Mouse (Mus musculus) heart, embryonic 14.5 days (tissue): Measurements from ENCODE around the gene Lonp2. TPM values are rescaled to one million over a fixed set of nuclear protein-coding genes. Genes with fewer than 3 reads are reported as not detected.
A peak's percentile ranks its signal among the peaks of the same experiment; 100 is the strongest.

Source experiments
- ATAC-seq: fragments of 200-750 bp; cut with Nextera tagmentation; 2 replicates; pipeline ENCODE4 v1.8.0; 2017; ENCODE audit warnings: low read depth, moderate TSS enrichment; ENCODE audit not compliant: insufficient number of reproducible peaks, insufficient read depth, low FRiP score
- H3K27ac ChIP-seq, 2 experiments: fragments of 200-500 bp in 1 of 2; fragments of 300-500 bp in 1 of 2; sonication (generic) in 1 of 2; replicated peaks in 1 of 2; 2 replicates each; pipeline ENCODE4 v1.5.1; 2012 to 2014; ENCODE audit warnings: low read depth in 2 of 2, low read length in 2 of 2, control low read depth in 1 of 2, mild to moderate bottlenecking in 1 of 2, mixed read lengths in 1 of 2; ENCODE audit not compliant: control insufficient read depth in 1 of 2, insufficient read depth in 1 of 2
- H3K27me3 ChIP-seq: fragments of 300-500 bp; sonication (generic); 2 replicates; pipeline ENCODE4 v1.6.1; 2014; ENCODE audit warnings: mild to moderate bottlenecking, low read length, control low read depth; ENCODE audit not compliant: control insufficient read depth, insufficient read depth
- H3K36me3 ChIP-seq: fragments of 300-500 bp; sonication (generic); 2 replicates; pipeline ENCODE4 v1.6.1; 2014; ENCODE audit warnings: mild to moderate bottlenecking, control low read depth, low read length, mixed read lengths; ENCODE audit not compliant: control insufficient read depth, insufficient read depth
- H3K4me1 ChIP-seq, 2 experiments: fragments of 200-500 bp in 1 of 2; fragments of 300-500 bp in 1 of 2; sonication (generic) in 1 of 2; 2 replicates each; pipeline ENCODE4 v1.6.1; 2012 to 2014; ENCODE audit warnings: low read length in 2 of 2, control low read depth in 1 of 2, mixed read lengths in 1 of 2; ENCODE audit not compliant: control insufficient read depth in 2 of 2, insufficient read depth in 2 of 2
- H3K4me2 ChIP-seq: fragments of 300-500 bp; sonication (generic); 2 replicates; pipeline ENCODE4 v1.6.1; 2014; ENCODE audit warnings: mild to moderate bottlenecking, low read length
- H3K4me3 ChIP-seq, 2 experiments: fragments of 200-500 bp in 1 of 2; fragments of 300-500 bp in 1 of 2; sonication (generic) in 1 of 2; 2 replicates each; pipeline ENCODE4 v1.5.1; 2012 to 2014; ENCODE audit warnings: low read length in 2 of 2, mild to moderate bottlenecking in 2 of 2, control low read depth in 1 of 2, low read depth in 1 of 2, moderate library complexity in 1 of 2; ENCODE audit not compliant: control insufficient read depth in 1 of 2, insufficient read depth in 1 of 2
- H3K9ac ChIP-seq: fragments of 300-500 bp; sonication (generic); 2 replicates; pipeline ENCODE4 v1.6.1; 2014; ENCODE audit warnings: mild to moderate bottlenecking, low read length
- H3K9me3 ChIP-seq: fragments of 300-500 bp; sonication (generic); 2 replicates; pipeline ENCODE4 v1.6.1; 2016; ENCODE audit warnings: low read length, control low read depth; ENCODE audit not compliant: control insufficient read depth
- WGBS: fragments of 180-500 bp; shearing (Covaris S2); extraction: QIAGEN DNeasy Blood & Tissue Kit; methylation state at CpG from one replicate; pipeline ENCODE4 v1.1.7; 2014; 5-methylcytosine and 5-hydroxymethylcytosine counted together
- polyA plus RNA-seq: library from polyadenylated mRNA; unstranded; fragments of >200 nt; fragmentation: Nextera tagmentation; extraction: Ambion mirVana; gene quantifications from 2 replicates; pipeline ENCODE4 v1.2.1, GENCODE M21; 2014

The Lonp2 gene
- polyA plus RNA-seq, 1 experiment from 2014 or later, result 58.9 TPM

GRCm38 (mm10) chr8:86599299-86599698, 24.5 kb upstream of the Lonp2 start:
- no peaks in the 10 kb centered on the region for H3K36me3 ChIP-seq
- H3K27me3 ChIP-seq, result no peaks in the 10 kb centered on the region
- H3K9ac ChIP-seq, result no peak overlapping the region
- WGBS, result 86% methylated on average over 6 of the region's 6 CpGs
- no peak for ATAC-seq
- no peak overlapping the region for H3K4me2 ChIP-seq
- H3K4me1 ChIP-seq, result no peaks in the 10 kb centered on the region
- no peaks in the 10 kb centered on the region for H3K9me3 ChIP-seq
- no peak overlapping the region for H3K4me3 ChIP-seq
- H3K27ac ChIP-seq, result no peak overlapping the region

- H3K9ac ChIP-seq, result no peak overlapping the region
- no peak overlapping the region for H3K4me3 ChIP-seq
- no peaks in the 10 kb centered on the region for H3K9me3 ChIP-seq
- no peak overlapping the region for H3K4me2 ChIP-seq
- H3K27me3 ChIP-seq, result no peaks in the 10 kb centered on the region
- no peak for ATAC-seq
- 54% methylated on average over 3 of the region's 3 CpGs for WGBS
- no peak overlapping the region for H3K27ac ChIP-seq
- H3K36me3 ChIP-seq, result no peaks in the 10 kb centered on the region
- no peaks in the 10 kb centered on the region for H3K4me1 ChIP-seq
Measured at GRCm38 (mm10) chr8:86600311-86600710, 23.5 kb upstream of the Lonp2 start.

- Histone ChIP-seq H3K4me2 (no peak overlapping the region), H3K4me3 (no peak overlapping the region), H3K36me3 (no peaks in the 10 kb centered on the region), H3K27ac (no peak overlapping the region), H3K9me3 (no peaks in the 10 kb centered on the region), H3K9ac (no peak overlapping the region), H3K27me3 (no peaks in the 10 kb centered on the region), H3K4me1 (no peaks in the 10 kb centered on the region)
- ATAC-seq, result no peak
- WGBS, result 74% methylated on average over 2 of the region's 2 CpGs
Measured at GRCm38 (mm10) chr8:86603174-86603573, 20.7 kb upstream of the Lonp2 start.

- Histone ChIP-seq H3K9ac (no peak overlapping the region), H3K4me3 (no peak overlapping the region), H3K36me3 (no peaks in the 10 kb centered on the region), H3K27ac (no peak overlapping the region), H3K4me1 (no peaks in the 10 kb centered on the region), H3K27me3 (no peaks in the 10 kb centered on the region), H3K4me2 (no peak overlapping the region), H3K9me3 (no peaks in the 10 kb centered on the region)
- WGBS, result 79% methylated on average over 3 of the region's 3 CpGs
- ATAC-seq, result no peak
Measured at GRCm38 (mm10) chr8:86604676-86605075, 19.2 kb upstream of the Lonp2 start.

- no peaks in the 10 kb centered on the region for H3K4me1 ChIP-seq
- H3K36me3 ChIP-seq, result no peaks in the 10 kb centered on the region
- H3K27me3 ChIP-seq, result no peaks in the 10 kb centered on the region
- H3K9ac ChIP-seq, result no peak overlapping the region
- ATAC-seq, result no peak
- no peak overlapping the region for H3K4me2 ChIP-seq
- H3K9me3 ChIP-seq, result no peaks in the 10 kb centered on the region
- WGBS, result 58% methylated on average over 2 of the region's 2 CpGs
- no peak overlapping the region for H3K27ac ChIP-seq
- H3K4me3 ChIP-seq, result no peak overlapping the region
Measured at GRCm38 (mm10) chr8:86613798-86614197, 10.0 kb upstream of the Lonp2 start.

- Histone ChIP-seq H3K4me3 (no peak overlapping the region), H3K27me3 (no peaks in the 10 kb centered on the region), H3K36me3 (no peaks in the 10 kb centered on the region), H3K9ac (no peak overlapping the region), H3K4me1 (no peaks in the 10 kb centered on the region), H3K9me3 (no peaks in the 10 kb centered on the region), H3K4me2 (no peak overlapping the region), H3K27ac (no peak overlapping the region)
- 73% methylated on average over 6 of the region's 6 CpGs for WGBS
- no peak for ATAC-seq
Measured at GRCm38 (mm10) chr8:86615095-86615769, 8.6 kb upstream of the Lonp2 start.

- Histone ChIP-seq H3K9me3 (no peaks in the 10 kb centered on the region), H3K9ac (no peak overlapping the region), H3K4me3 (no peak overlapping the region), H3K36me3 (no peaks in the 10 kb centered on the region), H3K4me2 (no peak overlapping the region), H3K27ac (no peak overlapping the region), H3K27me3 (no peaks in the 10 kb centered on the region), H3K4me1 (no peaks in the 10 kb centered on the region)
- WGBS, result 59% methylated on average over 7 of the region's 7 CpGs
- no peak for ATAC-seq
Measured at GRCm38 (mm10) chr8:86617759-86618387, 6.0 kb upstream of the Lonp2 start.

GRCm38 (mm10) chr8:86623551-86623910, 312 bp upstream of the Lonp2 start:
- ATAC-seq, result no peak
- H3K27ac ChIP-seq, result peak overlapping the region in 1 of 2 experiments; percentile 77; a peak in 2 of 4 replicates

More at GRCm38 (mm10) chr8:86623551-86623910, 312 bp upstream of the Lonp2 start:
- Histone ChIP-seq H3K4me2 (peak overlapping the region; percentile 77), H3K4me3 (peak overlapping the region; percentile 54 to 92), H3K36me3 (no peaks in the 10 kb centered on the region), H3K4me1 (peaks cover 5 to 18% of the 10 kb centered on the region in 2 experiments; a peak in 3 of 4 replicates), H3K9me3 (no peaks in the 10 kb centered on the region), H3K27me3 (no peaks in the 10 kb centered on the region), H3K9ac (peak overlapping the region; percentile 72)
- WGBS, result 2% methylated on average over 13 of the region's 14 CpGs
